Mouse (Mus musculus) heart, embryonic 13.5 days (tissue): ENCODE measurements around the gene Dnah10. TPM values are rescaled to one million over a fixed set of nuclear protein-coding genes. Genes with fewer than 3 reads are reported as not detected.
A peak's percentile ranks its signal among the peaks of the same experiment; 100 is the strongest.

Experiments used
- ATAC-seq: fragments of 200-750 bp; cut with Nextera tagmentation; 2 replicates; pipeline ENCODE4 v1.8.0; 2017; ENCODE audit warnings: moderate TSS enrichment; ENCODE audit not compliant: insufficient number of reproducible peaks, low FRiP score, low TSS enrichment; ENCODE audit errors: extremely low read depth
- H3K27ac ChIP-seq: fragments of 300-500 bp; sonication (generic); replicated peaks from 2 replicates; pipeline ENCODE4 v1.5.1; 2015; ENCODE audit warnings: moderate library complexity, mild to moderate bottlenecking, inconsistent platforms
- H3K27me3 ChIP-seq: fragments of 300-500 bp; sonication (generic); replicated peaks from 2 replicates; pipeline ENCODE4 v1.6.1; 2015; ENCODE audit warnings: mild to moderate bottlenecking, inconsistent platforms
- H3K36me3 ChIP-seq: fragments of 300-500 bp; sonication (generic); 2 replicates; pipeline ENCODE4 v1.6.1; 2015; ENCODE audit warnings: mild to moderate bottlenecking, inconsistent platforms
- H3K4me1 ChIP-seq: fragments of 300-500 bp; sonication (generic); 2 replicates; pipeline ENCODE4 v1.6.1; 2015; ENCODE audit warnings: inconsistent platforms
- H3K4me2 ChIP-seq: fragments of 300-500 bp; sonication (generic); 2 replicates; pipeline ENCODE4 v1.6.1; 2015; ENCODE audit warnings: inconsistent platforms, mild to moderate bottlenecking, moderate library complexity
- H3K4me3 ChIP-seq: fragments of 300-500 bp; sonication (generic); 2 replicates; pipeline ENCODE4 v1.5.1; 2015; ENCODE audit warnings: moderate library complexity, mild to moderate bottlenecking, inconsistent platforms
- H3K9ac ChIP-seq: fragments of 300-500 bp; sonication (generic); 2 replicates; pipeline ENCODE4 v1.6.1; 2015; ENCODE audit warnings: inconsistent platforms, mild to moderate bottlenecking, moderate library complexity
- H3K9me3 ChIP-seq: fragments of 300-500 bp; sonication (generic); 2 replicates; pipeline ENCODE4 v1.6.1; 2016; ENCODE audit warnings: inconsistent platforms
- WGBS: fragments of 180-500 bp; shearing (Covaris S2); methylation state at CpG from one replicate; pipeline ENCODE4 v1.1.7; 2015; ENCODE audit warnings: mixed read lengths; 5-methylcytosine and 5-hydroxymethylcytosine counted together
- polyA plus RNA-seq: library from polyadenylated mRNA; unstranded; fragments of >200 nt; fragmentation: Nextera tagmentation; extraction: Ambion mirVana; gene quantifications from 2 replicates; pipeline ENCODE4 v1.2.1, GENCODE M21; 2015

Dnah10 gene
- 0.03 TPM in 1 of 2 replicates, not detected in the other for polyA plus RNA-seq

GRCm38 (mm10) chr5:124724997-124725396 lies at the start of gene Dnah10:
Dnah10 (plus strand) TSS chr5:124725085.
- H3K4me3 ChIP-seq = no peak within 1 kb of the TSS
- no peak for ATAC-seq
- H3K27ac ChIP-seq = no peak within 1 kb of the TSS
- peak within 1 kb of the TSS; percentile 30; the same call in 1 of the 2 replicates for H3K4me2 ChIP-seq
- peaks cover 6% of the 10 kb centered on the region; the same call in 1 of the 2 replicates for H3K27me3 ChIP-seq
- no peak within 1 kb of the TSS for H3K9ac ChIP-seq
- peaks cover 13% of the 10 kb centered on the region for H3K4me1 ChIP-seq
- H3K36me3 ChIP-seq = peaks cover 41% of the 10 kb centered on the region
- H3K9me3 ChIP-seq = no peaks in the 10 kb centered on the region
- WGBS = 8% methylated on average over 29 of the region's 29 CpGs

- Histone ChIP-seq H3K36me3 (peaks cover 83% of the 10 kb centered on the region), H3K4me2 (no peak overlapping the region), H3K4me3 (no peak overlapping the region), H3K27me3 (no peaks in the 10 kb centered on the region), H3K9me3 (0 out of 2 replicates have a peak, but pooled peaks cover 3% of the 10 kb centered on the region), H3K4me1 (no peaks in the 10 kb centered on the region), H3K9ac (no peak overlapping the region), H3K27ac (no peak overlapping the region)
- WGBS = 94% methylated on average over 5 of the region's 5 CpGs
- ATAC-seq = no peak
These were observed 11.1 kb upstream of the Dnah10 start for GRCm38 (mm10) chr5:124713741-124714140.

- no peaks in the 10 kb centered on the region for H3K27me3 ChIP-seq
- no peaks in the 10 kb centered on the region for H3K4me1 ChIP-seq
- WGBS = 83% methylated on average over 8 of the region's 8 CpGs
- 0 out of 2 replicates have a peak overlapping the region, but pooled peaks have one; percentile 20 for H3K27ac ChIP-seq
- H3K9ac ChIP-seq = peak overlapping the region; percentile 7; the same call in 1 of the 2 replicates
- H3K36me3 ChIP-seq = peaks cover 97% of the 10 kb centered on the region
- H3K4me3 ChIP-seq = no peak overlapping the region
- H3K4me2 ChIP-seq = no peak overlapping the region
- no peak for ATAC-seq
- 0 out of 2 replicates have a peak, but pooled peaks cover 3% of the 10 kb centered on the region for H3K9me3 ChIP-seq
These were observed 9.8 kb upstream of the Dnah10 start for GRCm38 (mm10) chr5:124715135-124715534.

- H3K9ac ChIP-seq = no peak overlapping the region
- ATAC-seq = no peak
- H3K4me3 ChIP-seq = no peak overlapping the region
- H3K27me3 ChIP-seq = no peaks in the 10 kb centered on the region
- no peak overlapping the region for H3K4me2 ChIP-seq
- no peak overlapping the region for H3K27ac ChIP-seq
- no peaks in the 10 kb centered on the region for H3K4me1 ChIP-seq
- 91% methylated on average over 11 of the region's 11 CpGs for WGBS
- no peaks in the 10 kb centered on the region for H3K9me3 ChIP-seq
- peaks cover 99% of the 10 kb centered on the region for H3K36me3 ChIP-seq
These were observed 6.9 kb upstream of the Dnah10 start for GRCm38 (mm10) chr5:124717969-124718368.

- ATAC-seq = no peak
- Histone ChIP-seq H3K9me3 (no peaks in the 10 kb centered on the region), H3K4me2 (no peak overlapping the region), H3K27ac (no peak overlapping the region), H3K27me3 (no peaks in the 10 kb centered on the region), H3K36me3 (peaks cover 99% of the 10 kb centered on the region), H3K9ac (no peak overlapping the region), H3K4me3 (no peak overlapping the region), H3K4me1 (no peaks in the 10 kb centered on the region)
- 85% methylated on average over 7 of the region's 7 CpGs for WGBS
These were observed 6.5 kb upstream of the Dnah10 start for GRCm38 (mm10) chr5:124718396-124718795.

- Histone ChIP-seq H3K27me3 (peaks cover 6% of the 10 kb centered on the region; the same call in 1 of the 2 replicates), H3K4me1 (peaks cover 7% of the 10 kb centered on the region), H3K4me2 (no peak overlapping the region), H3K4me3 (no peak overlapping the region), H3K36me3 (peaks cover 60% of the 10 kb centered on the region), H3K9ac (no peak overlapping the region), H3K27ac (no peak overlapping the region), H3K9me3 (no peaks in the 10 kb centered on the region)
- no peak for ATAC-seq
- WGBS = 87% methylated on average over 6 of the region's 6 CpGs
These were observed 1.8 kb upstream of the Dnah10 start for GRCm38 (mm10) chr5:124723125-124723524.

GRCm38 (mm10) chr5:124729662-124730206 lies 4.8 kb downstream of the Dnah10 start:
- H3K4me2 ChIP-seq = peak overlapping the region; percentile 65
- peak overlapping the region; percentile 40 for H3K4me3 ChIP-seq
- H3K4me1 ChIP-seq = peaks cover 11% of the 10 kb centered on the region
- no peaks in the 10 kb centered on the region for H3K36me3 ChIP-seq
- H3K27ac ChIP-seq = no peak overlapping the region
- WGBS = 14% methylated on average over 21 of the region's 21 CpGs
- peaks cover 12% of the 10 kb centered on the region for H3K27me3 ChIP-seq
- no peak overlapping the region for H3K9ac ChIP-seq
- ATAC-seq = no peak
- H3K9me3 ChIP-seq = no peaks in the 10 kb centered on the region

GRCm38 (mm10) chr5:124733961-124734360 lies 9.1 kb downstream of the Dnah10 start:
- Histone ChIP-seq H3K4me1 (peaks cover 6% of the 10 kb centered on the region; the same call in 1 of the 2 replicates), H3K9me3 (no peaks in the 10 kb centered on the region), H3K4me2 (no peak overlapping the region), H3K27ac (no peak overlapping the region), H3K36me3 (no peaks in the 10 kb centered on the region), H3K27me3 (peaks cover 6% of the 10 kb centered on the region), H3K9ac (no peak overlapping the region), H3K4me3 (no peak overlapping the region)
- no peak for ATAC-seq
- 82% methylated on average over 12 of the region's 12 CpGs for WGBS

- Histone ChIP-seq H3K9me3 (peaks cover 13% of the 10 kb centered on the region; the same call in 1 of the 2 replicates), H3K4me3 (no peak overlapping the region), H3K36me3 (no peaks in the 10 kb centered on the region), H3K4me2 (no peak overlapping the region), H3K27ac (no peak overlapping the region), H3K27me3 (no peaks in the 10 kb centered on the region), H3K4me1 (no peaks in the 10 kb centered on the region), H3K9ac (no peak overlapping the region)
- 90% methylated on average over 21 of the region's 21 CpGs for WGBS
- no peak for ATAC-seq
These were observed 17.2 kb downstream of the Dnah10 start for GRCm38 (mm10) chr5:124741898-124742599.

- peaks cover 13% of the 10 kb centered on the region; the same call in 1 of the 2 replicates for H3K9me3 ChIP-seq
- H3K4me1 ChIP-seq = no peaks in the 10 kb centered on the region
- no peaks in the 10 kb centered on the region for H3K36me3 ChIP-seq
- no peak overlapping the region for H3K27ac ChIP-seq
- H3K4me3 ChIP-seq = no peak overlapping the region
- no peak for ATAC-seq
- no peak overlapping the region for H3K4me2 ChIP-seq
- no peaks in the 10 kb centered on the region for H3K27me3 ChIP-seq
- WGBS = 79% methylated on average over 3 of the region's 3 CpGs
- H3K9ac ChIP-seq = no peak overlapping the region
These were observed 19.0 kb downstream of the Dnah10 start for GRCm38 (mm10) chr5:124743841-124744240.

- Histone ChIP-seq H3K27ac (no peak overlapping the region), H3K9me3 (peaks cover 6% of the 10 kb centered on the region; the same call in 1 of the 2 replicates), H3K4me2 (no peak overlapping the region), H3K4me1 (no peaks in the 10 kb centered on the region), H3K4me3 (no peak overlapping the region), H3K27me3 (no peaks in the 10 kb centered on the region), H3K9ac (no peak overlapping the region), H3K36me3 (no peaks in the 10 kb centered on the region)
- 83% methylated on average over 15 of the region's 15 CpGs for WGBS
- no peak for ATAC-seq
These were observed 21.3 kb downstream of the Dnah10 start for GRCm38 (mm10) chr5:124746220-124746619.
